ENCODE assay signal across 26 mouse cellular contexts in genomic region chr5:53500509-53501145, GRCm38 (mm10). TPM values are rescaled to one million over a fixed set of nuclear protein-coding genes. Genes with fewer than 3 reads are reported as not detected.
DNase-seq lines count a peak whose midpoint lies in the region; ATAC-seq lines count a peak whose summit lies in the region.
"Had no signal": no experiment of that assay in that cellular context is flagged by ENCODE, and none has a peak within 500 bp of the region (broad histone marks: within the 10 kb centered on the region; RNA-seq: fewer than 3 reads in every experiment).

No protein-coding gene starts in this region.

- peak; percentile 79 for ATAC-seq in forebrain, embryonic 15.5 days (replicated peaks)
- peak; percentile 87 for ATAC-seq in forebrain, embryonic 16.5 days
- ATAC-seq: intestine, embryonic 15.5 days had no signal

- H3K4me1 ChIP-seq in forebrain, embryonic 15.5 days: peaks cover 6% of the 10 kb centered on the region; the same call in 1 of the 2 replicates
- peaks cover 11% of the 10 kb centered on the region; the same call in 1 of the 2 replicates for H3K4me1 ChIP-seq in forebrain, embryonic 10.5 days
- H3K4me1 ChIP-seq in forebrain, embryonic 16.5 days (replicated peaks; ENCODE audit: control insufficient read depth, insufficient read depth, low read length): peaks cover 9% of the 10 kb centered on the region
- H3K4me1 ChIP-seq: embryonic facial prominence, embryonic 12.5 days; heart, embryonic 10.5 days; heart, embryonic 15.5 days; intestine, embryonic 15.5 days; limb, embryonic 12.5 days; liver, embryonic 15.5 days; neural tube, embryonic 13.5 days had no signal

- H3K36me3 ChIP-seq in forebrain, embryonic 15.5 days: no peaks in the 10 kb centered on the region
- no peaks in the 10 kb centered on the region for H3K36me3 ChIP-seq in forebrain, embryonic 10.5 days (replicated peaks)
- no peaks in the 10 kb centered on the region for H3K36me3 ChIP-seq in forebrain, embryonic 16.5 days (ENCODE audit: control insufficient read depth, insufficient read depth)
- H3K36me3 ChIP-seq: embryonic facial prominence, embryonic 12.5 days; heart, embryonic 10.5 days; heart, embryonic 15.5 days; hindbrain, embryonic 15.5 days; intestine, embryonic 15.5 days; limb, embryonic 12.5 days; liver, embryonic 15.5 days; neural tube, embryonic 13.5 days had no signal

- no peaks in the 10 kb centered on the region for H3K9me3 ChIP-seq in forebrain, embryonic 15.5 days
- H3K9me3 ChIP-seq in forebrain, embryonic 10.5 days: no peaks in the 10 kb centered on the region
- no peaks in the 10 kb centered on the region for H3K9me3 ChIP-seq in forebrain, embryonic 16.5 days (ENCODE audit: control insufficient read depth, low read length)
- H3K9me3 ChIP-seq: embryonic facial prominence, embryonic 12.5 days; heart, embryonic 10.5 days; heart, embryonic 15.5 days; hindbrain, embryonic 15.5 days; intestine, embryonic 15.5 days; limb, embryonic 12.5 days; liver, embryonic 15.5 days; neural tube, embryonic 13.5 days had no signal

- H3K4me3 ChIP-seq in forebrain, embryonic 15.5 days: no peak overlapping the region
- H3K4me3 ChIP-seq in forebrain, embryonic 10.5 days: no peak overlapping the region
- no peak overlapping the region for H3K4me3 ChIP-seq in forebrain, embryonic 16.5 days (replicated peaks; ENCODE audit: low read length)
- H3K4me3 ChIP-seq: embryonic facial prominence, embryonic 12.5 days; heart, embryonic 10.5 days; heart, embryonic 15.5 days; hindbrain, embryonic 15.5 days; intestine, embryonic 15.5 days; layer of hippocampus, adult 2 months; limb, embryonic 12.5 days; liver, embryonic 15.5 days; neural tube, embryonic 13.5 days had no signal

- no peaks in the 10 kb centered on the region for H3K27me3 ChIP-seq in forebrain, embryonic 15.5 days
- H3K27me3 ChIP-seq in forebrain, embryonic 10.5 days (ENCODE audit: poor library complexity, severe bottlenecking): no peaks in the 10 kb centered on the region
- no peaks in the 10 kb centered on the region for H3K27me3 ChIP-seq in forebrain, embryonic 16.5 days (replicated peaks; ENCODE audit: control insufficient read depth, insufficient read depth, low read length)
- H3K27me3 ChIP-seq: embryonic facial prominence, embryonic 12.5 days; heart, embryonic 15.5 days; hindbrain, embryonic 15.5 days; intestine, embryonic 15.5 days; limb, embryonic 12.5 days; liver, embryonic 15.5 days; neural tube, embryonic 13.5 days had no signal

- H3K4me2 ChIP-seq in forebrain, embryonic 15.5 days (replicated peaks): no peak overlapping the region
- no peak overlapping the region for H3K4me2 ChIP-seq in forebrain, embryonic 16.5 days (ENCODE audit: low read length)
- H3K4me2 ChIP-seq: embryonic facial prominence, embryonic 12.5 days; heart, embryonic 15.5 days; hindbrain, embryonic 15.5 days; intestine, embryonic 15.5 days; limb, embryonic 12.5 days; liver, embryonic 15.5 days; lung, embryonic 14.5 days; neural tube, embryonic 13.5 days had no signal

- no peak overlapping the region for H3K27ac ChIP-seq in forebrain, embryonic 15.5 days (replicated peaks)
- no peak overlapping the region for H3K27ac ChIP-seq in forebrain, embryonic 10.5 days
- no peak overlapping the region for H3K27ac ChIP-seq in forebrain, embryonic 16.5 days (ENCODE audit: low read length)
- H3K27ac ChIP-seq: embryonic facial prominence, embryonic 12.5 days; heart, embryonic 10.5 days; heart, embryonic 15.5 days; hindbrain, embryonic 15.5 days; intestine, embryonic 15.5 days; layer of hippocampus, adult 2 months; limb, embryonic 12.5 days; liver, embryonic 15.5 days; neural tube, embryonic 13.5 days had no signal

- no peak for DNase-seq in forebrain, embryonic 10.5 days (ENCODE audit: extremely low spot score, low spot score)
- DNase-seq in layer of hippocampus, adult 9-11 months: peak; percentile 17
- DNase-seq in layer of hippocampus, postnatal 25 days (ENCODE audit: extremely low spot score in 1 of 2, low spot score in 1 of 2): no peak
- peak; percentile 60 for DNase-seq in Muller cell, postnatal 12 days (ENCODE audit: inconsistent ontology term)
- DNase-seq in adrenal gland, postnatal 14 days: no peak
- DNase-seq: adrenal gland, postnatal 36 days; cerebellum, adult 8-10 months; cerebellum, postnatal 36 days; gastrocnemius, postnatal 14 days; heart, adult 11 months; kidney, adult 2 months; kidney, postnatal 36 days; lung, postnatal 14 days; right cerebral cortex, postnatal 14 days had no signal

- no peak overlapping the region for H3K9ac ChIP-seq in forebrain, embryonic 15.5 days (replicated peaks)
- H3K9ac ChIP-seq in forebrain, embryonic 16.5 days (replicated peaks; ENCODE audit: low read depth, low read length): no peak overlapping the region
- H3K9ac ChIP-seq: embryonic facial prominence, embryonic 12.5 days; heart, embryonic 15.5 days; hindbrain, embryonic 15.5 days; intestine, embryonic 15.5 days; limb, embryonic 12.5 days; liver, embryonic 15.5 days; lung, embryonic 14.5 days; neural tube, embryonic 13.5 days had no signal

- WGBS in forebrain, embryonic 15.5 days: 44% methylated on average over 10 of the region's 10 CpGs
- WGBS in forebrain, embryonic 10.5 days: 80% methylated on average over 10 of the region's 10 CpGs
- WGBS in forebrain, embryonic 16.5 days: 39% methylated on average over 10 of the region's 10 CpGs

RNA-seq across cellular contexts. Expression of gene Rbpj, which starts 34.7 kb away (rescaled TPM):
- 41.3 and 44.0 TPM in 2 replicates for polyA plus RNA-seq in forebrain, embryonic 15.5 days (2015; fragmentation: Nextera tagmentation; extraction: Ambion mirVana)
- polyA plus RNA-seq in forebrain, embryonic 10.5 days (2016; fragmentation: Nextera tagmentation; extraction: Ambion mirVana): 41.6 and 44.0 TPM in 2 replicates
- total RNA-seq in layer of hippocampus, postnatal 25 days (2021): 10 to 100 TPM; 21.7 to 22.0 TPM
- polyA plus RNA-seq in forebrain, embryonic 16.5 days (2015; fragmentation: Nextera tagmentation; extraction: Ambion mirVana): 38.7 and 47.6 TPM in 2 replicates
- total RNA-seq in adrenal gland, postnatal 14 days (2021): 31.4 and 36.2 TPM in 2 replicates

Comparison
In these comparisons a context has a peak if more than half of its experiments do, and no peak if none do; other contexts are left out.
1. DNase-seq: peak in layer of hippocampus, adult 9-11 months (single experiment) and Muller cell, postnatal 12 days (single experiment); none in forebrain, embryonic 10.5 days (single experiment), layer of hippocampus, postnatal 25 days (0 of 2) and adrenal gland, postnatal 14 days (single experiment).